Mouse (Mus musculus) layer of hippocampus, adult 8-10 months (tissue): ENCODE measurements around the gene Ggt1. TPM values are rescaled to one million over a fixed set of nuclear protein-coding genes. Genes with fewer than 3 reads are reported as not detected.
A peak's percentile ranks its signal among the peaks of the same experiment; 100 is the strongest.
"Not testable (repeated sequence)": the region's sequence is repeated elsewhere in the genome, so short reads cannot be mapped to it uniquely, and the experiment has no call there.

Experiments
- DNase-seq, 2 experiments: peaks; one replicate each; pipeline ENCODE4 v3.0.0; 2022; ENCODE audit warnings: low spot score in 2 of 2
- total RNA-seq, 4 experiments: library from RNA; stranded (reverse); gene quantifications; 2 replicates each; pipeline ENCODE4 v1.2.4; 2022

The Ggt1 gene
- 1 to 10 TPM; 4.0 to 5.6 (median 4.6) TPM for total RNA-seq

- DNase-seq = no peak
Measured at GRCm38 (mm10) chr10:75561071-75561654, at the start of gene Ggt1. TSS of gene Ggt1 (plus strand) at chr10:75561604.

- no peak for DNase-seq
Measured at GRCm38 (mm10) chr10:75511897-75512296, 49.5 kb upstream of the Ggt1 start.

- DNase-seq = no peak
Measured at GRCm38 (mm10) chr10:75512796-75513195, 48.6 kb upstream of the Ggt1 start.

- DNase-seq = no peak
Measured at GRCm38 (mm10) chr10:75513306-75514067, 47.9 kb upstream of the Ggt1 start.

GRCm38 (mm10) chr10:75514361-75514760 is 47.0 kb upstream of the Ggt1 start:
- DNase-seq = no peak

GRCm38 (mm10) chr10:75515216-75516037 is 46.0 kb upstream of the Ggt1 start:
- DNase-seq = no peak

GRCm38 (mm10) chr10:75516038-75516723 is 45.2 kb upstream of the Ggt1 start:
- no peak for DNase-seq

- DNase-seq = no peak
Measured at GRCm38 (mm10) chr10:75516724-75517072, 44.7 kb upstream of the Ggt1 start.

GRCm38 (mm10) chr10:75517073-75517757 is 44.2 kb upstream of the Ggt1 start, which contains the start of gene Snrpd3:
TSS of gene Snrpd3 (plus strand) at chr10:75517551.
- DNase-seq = peak; percentile 88 to 89

GRCm38 (mm10) chr10:75517758-75518143 is 43.7 kb upstream of the Ggt1 start, which contains the start of gene Gucd1:
TSS of gene Gucd1 (minus strand) at chr10:75517972.
- DNase-seq = peak; percentile 96 to 97

- DNase-seq = no peak
Measured at GRCm38 (mm10) chr10:75520581-75520980, 40.8 kb upstream of the Ggt1 start.

- no peak for DNase-seq
Measured at GRCm38 (mm10) chr10:75521643-75522042, 39.8 kb upstream of the Ggt1 start.

- DNase-seq = not testable (repeated sequence)
Measured at GRCm38 (mm10) chr10:75525450-75525849, 36.0 kb upstream of the Ggt1 start.

GRCm38 (mm10) chr10:75530322-75530721 is 31.1 kb upstream of the Ggt1 start:
- no peak for DNase-seq

GRCm38 (mm10) chr10:75531532-75532090 is 29.8 kb upstream of the Ggt1 start:
- no peak for DNase-seq

- DNase-seq = no peak
Measured at GRCm38 (mm10) chr10:75534216-75534615, 27.2 kb upstream of the Ggt1 start.

GRCm38 (mm10) chr10:75534934-75535333 is 26.5 kb upstream of the Ggt1 start:
- DNase-seq = no peak

- no peak for DNase-seq
Measured at GRCm38 (mm10) chr10:75535423-75535822, 26.0 kb upstream of the Ggt1 start.

- no peak for DNase-seq
Measured at GRCm38 (mm10) chr10:75536123-75536522, 25.3 kb upstream of the Ggt1 start.

- no peak for DNase-seq
Measured at GRCm38 (mm10) chr10:75547901-75548300, 13.5 kb upstream of the Ggt1 start.

GRCm38 (mm10) chr10:75548486-75548885 is 12.9 kb upstream of the Ggt1 start:
- no peak for DNase-seq
